Mouse (Mus musculus): ENCODE data around the gene Tspear.

Gene Tspear

DNA sequence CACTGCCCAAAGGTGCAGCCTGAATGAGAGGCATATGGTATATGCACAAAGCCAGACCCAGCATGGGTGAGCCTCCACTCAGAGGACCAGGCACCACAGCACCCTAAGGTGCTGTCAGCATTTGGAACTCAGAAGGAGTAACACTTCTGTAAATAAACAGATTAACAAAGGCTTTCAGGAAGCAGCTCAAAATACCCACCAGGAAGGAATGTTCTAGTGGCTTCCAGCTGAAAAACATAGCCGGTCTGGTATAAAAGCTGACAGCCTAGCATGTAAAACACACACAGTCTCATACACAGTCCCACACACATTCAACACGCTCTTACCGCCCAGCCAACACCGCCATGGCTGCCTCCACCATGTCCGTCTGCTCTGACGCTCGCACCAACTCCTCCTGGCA lies 175.3 kb downstream of the Tspear start, which contains the start of gene Gm3285:
Gene Gm3285, plus strand, starts transcription at position 301 of the 400 bp plus-strand sequence.
- no peak for ATAC-seq (ENCODE audit: insufficient number of reproducible peaks, low FRiP score, low TSS enrichment)

DNA sequence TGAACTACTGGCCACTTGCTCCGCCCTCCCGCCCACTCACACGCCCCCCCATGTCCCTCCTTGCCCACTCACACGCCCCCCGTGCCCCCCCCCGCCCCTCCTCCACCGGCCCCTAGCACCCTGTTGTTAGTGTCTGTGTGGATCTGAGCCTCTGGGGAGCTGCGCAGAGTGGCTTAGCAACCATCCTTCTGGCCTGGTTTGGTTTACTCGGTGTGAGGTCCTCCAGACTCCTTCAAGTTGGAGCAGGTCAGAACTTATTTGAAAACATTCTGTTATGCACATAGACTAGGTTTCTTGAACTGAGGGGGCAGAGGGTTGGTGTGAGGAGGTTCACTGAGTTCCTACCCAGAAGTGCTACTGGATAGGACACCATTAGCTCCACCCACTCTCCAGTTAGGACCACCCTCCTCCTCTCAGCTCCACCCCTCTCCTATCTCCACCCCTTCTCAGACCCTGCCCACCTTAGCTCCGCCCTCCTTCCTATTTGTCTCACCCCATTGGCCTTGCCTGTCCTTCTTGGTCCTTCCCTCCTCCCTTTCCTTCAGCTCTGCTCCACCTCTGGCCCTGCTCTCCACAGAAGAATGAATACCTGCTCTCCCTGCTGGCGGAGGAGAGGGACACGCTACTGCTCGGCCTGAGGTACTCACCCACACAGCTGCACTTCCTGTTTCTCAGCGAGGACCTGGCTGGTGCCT lies 177.8 kb downstream of the Tspear start:
- ATAC-seq (ENCODE audit: insufficient number of reproducible peaks, low FRiP score, low TSS enrichment): peak; percentile 64

- ATAC-seq (ENCODE audit: insufficient number of reproducible peaks, low FRiP score, low TSS enrichment): peak; percentile 45; the same call in 1 of the 2 replicates
These were observed 178.4 kb downstream of the Tspear start for GRCm38 (mm10) chr10:77864762-77865143.

DNA sequence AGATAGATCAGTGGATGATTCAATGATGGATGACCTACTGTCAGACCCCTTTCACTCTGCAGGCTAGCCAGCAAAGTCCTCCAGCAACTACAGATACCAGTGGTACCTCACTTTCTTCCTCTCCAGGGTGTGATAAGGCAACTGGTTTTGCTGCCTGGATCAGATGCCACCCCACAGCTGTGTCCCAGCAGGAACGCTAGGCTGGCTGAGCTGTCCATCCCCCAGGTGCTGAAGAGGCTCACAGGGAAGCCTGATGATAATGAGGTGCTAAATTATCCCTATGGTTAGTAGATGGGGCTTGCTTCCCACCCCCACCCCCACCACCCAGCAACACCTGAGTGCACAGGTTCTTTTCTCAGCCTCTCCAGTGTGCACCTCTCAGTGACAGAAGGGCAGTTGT lies 181.2 kb downstream of the Tspear start:
- ATAC-seq (ENCODE audit: insufficient number of reproducible peaks, low FRiP score, low TSS enrichment): no peak

DNA sequence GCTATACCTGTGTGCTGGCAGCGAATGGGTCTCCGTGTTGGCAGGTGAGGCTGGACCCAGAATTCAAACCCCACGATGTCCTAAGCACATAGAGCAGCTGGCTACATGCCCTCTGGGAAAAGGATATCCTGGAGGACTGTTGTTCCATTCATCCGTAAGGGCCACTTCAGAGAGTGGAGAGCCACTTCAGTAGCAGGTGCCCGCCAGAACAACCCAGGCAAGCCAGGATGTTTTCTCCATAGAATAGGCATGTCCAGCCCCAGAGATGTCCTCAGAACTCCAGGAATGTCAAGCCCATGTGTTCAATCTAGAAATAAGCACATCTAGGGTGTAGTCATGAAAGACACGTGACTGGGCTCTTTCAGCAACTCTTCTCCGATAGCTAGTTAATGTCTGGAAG lies 183.3 kb downstream of the Tspear start:
- ATAC-seq (ENCODE audit: insufficient number of reproducible peaks, low FRiP score, low TSS enrichment): no peak

DNA sequence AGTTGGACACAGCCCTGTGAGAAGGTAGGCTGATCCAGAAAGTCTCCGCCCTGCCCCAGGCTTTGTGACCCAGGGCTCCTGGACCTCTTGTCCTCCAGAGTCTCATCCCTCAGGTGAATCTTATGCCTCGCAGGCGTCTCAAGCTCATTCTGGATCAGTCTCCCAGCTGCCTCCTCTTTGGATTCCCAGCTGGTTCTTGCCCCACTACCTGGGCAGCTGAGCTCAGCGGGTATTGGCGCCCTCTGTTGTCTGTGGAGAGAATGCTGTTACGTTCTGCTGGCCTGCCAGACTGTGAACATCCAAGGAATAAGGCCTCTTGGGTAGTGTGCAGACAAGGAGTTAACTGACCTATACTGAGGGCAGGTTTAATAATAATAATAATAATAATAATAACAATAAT lies 192.6 kb downstream of the Tspear start:
- ATAC-seq (ENCODE audit: insufficient number of reproducible peaks, low FRiP score, low TSS enrichment): no peak

- ATAC-seq (ENCODE audit: insufficient number of reproducible peaks, low FRiP score, low TSS enrichment): no peak
These were observed 193.9 kb downstream of the Tspear start for GRCm38 (mm10) chr10:77880305-77880704.

- no peak for ATAC-seq (ENCODE audit: insufficient number of reproducible peaks, low FRiP score, low TSS enrichment)
These were observed 196.2 kb downstream of the Tspear start for GRCm38 (mm10) chr10:77882553-77882952.

DNA sequence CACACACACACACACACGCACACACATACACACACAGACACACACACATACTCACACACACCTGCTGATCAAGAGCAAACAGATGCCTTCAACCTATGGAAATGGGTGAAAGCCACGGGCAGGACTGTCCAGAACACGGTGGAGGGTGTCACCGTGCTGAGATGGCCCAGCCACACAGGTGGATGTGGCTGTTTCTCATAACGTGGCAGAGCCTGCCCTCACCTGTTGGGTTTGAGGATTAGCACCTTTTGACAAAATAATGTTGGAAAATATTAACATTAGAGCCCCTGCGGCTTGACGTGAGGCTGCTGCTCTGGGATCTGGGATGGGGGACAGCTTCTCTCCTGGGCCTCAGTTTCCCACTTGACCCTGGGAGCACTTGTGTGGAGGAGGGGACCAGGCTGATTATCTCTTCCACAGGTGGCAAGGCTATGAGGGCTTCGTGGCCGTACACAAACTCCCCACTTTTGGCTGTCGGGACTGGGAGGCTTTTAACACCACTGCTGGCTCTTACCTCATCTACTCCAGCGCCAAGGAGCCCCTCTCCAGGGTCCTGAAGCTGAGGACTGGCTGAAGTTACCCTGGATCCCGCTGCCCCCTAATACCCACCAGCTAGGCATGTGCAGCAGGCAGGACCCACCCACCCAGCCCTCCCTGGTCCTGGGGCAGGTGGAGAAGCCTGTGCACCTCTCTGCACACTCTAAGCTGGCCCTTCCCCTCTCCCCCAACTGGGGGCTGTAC lies 199.8 kb downstream of the Tspear start:
- no peak for ATAC-seq (ENCODE audit: insufficient number of reproducible peaks, low FRiP score, low TSS enrichment)

DNA sequence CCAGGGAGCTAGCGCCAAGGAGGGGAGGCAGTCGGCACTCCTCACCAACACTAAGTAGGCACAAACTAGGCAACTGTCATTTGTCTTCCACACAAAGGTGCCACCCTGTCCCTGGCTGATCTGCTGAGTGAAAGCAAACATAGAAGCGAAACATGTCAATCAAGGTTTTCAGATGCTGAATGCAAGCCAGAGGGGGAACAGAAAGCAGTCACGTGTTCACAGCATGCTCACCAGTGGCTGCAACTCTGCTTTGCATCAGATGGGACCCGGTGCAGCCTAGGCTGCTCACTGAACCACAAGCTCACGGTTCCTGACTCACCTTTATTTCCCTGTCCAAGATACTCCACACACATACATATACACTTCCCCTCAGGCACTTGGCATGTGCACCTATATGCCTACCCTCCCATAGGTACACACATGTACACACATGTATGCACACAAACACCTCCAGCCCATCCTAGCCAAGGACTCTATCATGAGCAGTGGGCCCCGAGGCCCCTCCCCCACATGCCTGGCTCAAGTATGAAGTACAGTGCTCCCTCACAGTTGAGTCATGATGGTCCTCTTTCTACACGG lies 204.7 kb downstream of the Tspear start:
- no peak for ATAC-seq (ENCODE audit: insufficient number of reproducible peaks, low FRiP score, low TSS enrichment)

- no peak for ATAC-seq (ENCODE audit: insufficient number of reproducible peaks, low FRiP score, low TSS enrichment)
These were observed 209.2 kb downstream of the Tspear start for GRCm38 (mm10) chr10:77895562-77895961.

- no peak for ATAC-seq (ENCODE audit: insufficient number of reproducible peaks, low FRiP score, low TSS enrichment)
These were observed 213.8 kb downstream of the Tspear start for GRCm38 (mm10) chr10:77900126-77900525.

GRCm38 (mm10) chr10:77900903-77901818 lies 214.8 kb downstream of the Tspear start:
- no peak for ATAC-seq (ENCODE audit: insufficient number of reproducible peaks, low FRiP score, low TSS enrichment)

- ATAC-seq (ENCODE audit: insufficient number of reproducible peaks, low FRiP score, low TSS enrichment): no peak
These were observed 215.5 kb downstream of the Tspear start for GRCm38 (mm10) chr10:77901871-77902210.

- peak; percentile 73 for ATAC-seq (ENCODE audit: insufficient number of reproducible peaks, low FRiP score, low TSS enrichment)
These were observed 216.0 kb downstream of the Tspear start, which contains the start of gene Lrrc3 for GRCm38 (mm10) chr10:77902211-77902893. TSS of gene Lrrc3 (minus strand) at chr10:77902536.

DNA sequence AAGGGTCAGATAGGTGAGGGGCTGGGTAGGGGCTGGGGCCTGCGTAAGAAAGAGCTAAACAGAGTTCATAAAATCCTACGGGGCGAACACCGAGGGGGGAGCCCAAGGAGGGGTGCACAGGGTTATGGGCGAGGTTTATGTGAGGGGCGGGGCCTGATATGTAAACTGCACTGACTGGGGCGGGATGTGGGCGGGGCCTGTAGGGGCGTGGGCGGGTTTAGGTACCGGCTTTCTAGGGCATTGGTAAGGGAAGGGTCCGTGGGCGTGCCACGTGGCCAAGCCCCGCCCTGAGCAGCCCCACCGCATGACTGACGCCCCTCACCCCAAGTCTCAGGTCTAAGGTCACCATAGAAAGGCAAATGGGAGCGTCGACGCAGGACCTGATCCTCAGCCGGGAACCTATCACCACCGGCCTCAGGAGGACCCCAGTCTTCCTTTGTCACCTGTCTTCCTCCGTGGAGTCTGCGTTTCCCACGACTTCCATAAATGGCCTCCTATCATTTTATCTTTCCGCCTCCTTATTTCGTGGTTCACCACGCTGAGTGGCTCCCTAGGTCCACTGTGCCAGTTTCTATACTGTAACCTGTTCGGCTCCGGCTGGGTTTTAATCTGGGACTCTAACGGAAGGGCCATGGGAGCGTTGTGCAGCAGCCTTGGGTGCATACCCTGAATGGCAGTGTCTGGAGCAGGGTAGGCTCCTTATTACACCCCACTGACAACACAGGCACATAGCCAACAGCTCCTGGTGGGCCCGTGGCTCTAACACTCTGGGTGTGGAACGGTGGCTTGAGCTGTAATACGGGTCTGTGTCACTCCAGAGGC lies 216.7 kb downstream of the Tspear start:
- peak; percentile 31; the same call in 1 of the 2 replicates for ATAC-seq (ENCODE audit: insufficient number of reproducible peaks, low FRiP score, low TSS enrichment)

DNA sequence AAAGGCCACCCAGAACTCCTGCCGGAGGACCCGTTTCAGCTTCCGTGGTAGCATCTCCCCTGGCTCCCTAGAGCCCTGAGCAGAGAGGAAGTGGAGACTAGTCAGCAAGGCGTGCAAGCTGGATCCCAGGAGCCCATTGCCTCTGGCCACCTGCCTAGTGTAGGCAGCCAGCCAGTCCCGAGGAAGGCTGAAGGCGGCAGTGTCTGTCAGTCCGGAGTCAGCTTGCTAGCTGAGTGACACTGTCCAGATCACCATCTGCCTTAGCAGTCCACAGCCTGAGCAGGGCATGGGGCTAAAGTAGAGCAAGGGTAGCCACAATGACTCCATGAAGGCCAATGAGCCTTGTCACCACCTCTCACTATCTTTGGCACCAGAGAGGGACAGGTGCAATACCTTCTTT lies 226.2 kb downstream of the Tspear start:
- no peak for ATAC-seq (ENCODE audit: insufficient number of reproducible peaks, low FRiP score, low TSS enrichment)

- no peak for ATAC-seq (ENCODE audit: insufficient number of reproducible peaks, low FRiP score, low TSS enrichment)
These were observed 226.9 kb downstream of the Tspear start for GRCm38 (mm10) chr10:77913292-77913691.

Measured in cerebellum, adult (tissue).